Mouse (Mus musculus) kidney, adult 2 months (tissue): ENCODE measurements around the gene AI854703. TPM values are rescaled to one million over a fixed set of nuclear protein-coding genes. Genes with fewer than 3 reads are reported as not detected.

Experiments used
- DNase-seq: peaks from one replicate; pipeline ENCODE4 v3.0.0; 2021
- H3K27ac ChIP-seq: fragments of 200-500 bp; 2 replicates; pipeline ENCODE4 v1.5.1; 2012; ENCODE audit warnings: low read depth, low read length, control low read depth, inconsistent platforms; ENCODE audit not compliant: insufficient read depth
- H3K27me3 ChIP-seq: fragments of 200-500 bp; replicated peaks from 2 replicates; pipeline ENCODE4 v1.6.1; 2012; ENCODE audit warnings: mild to moderate bottlenecking, moderate library complexity, low read length, inconsistent platforms; ENCODE audit not compliant: control insufficient read depth, insufficient read depth
- H3K36me3 ChIP-seq: fragments of 200-500 bp; 2 replicates; pipeline ENCODE4 v1.6.1; 2012; ENCODE audit warnings: mild to moderate bottlenecking, moderate library complexity, low read length, inconsistent platforms; ENCODE audit not compliant: control insufficient read depth, insufficient read depth
- H3K4me1 ChIP-seq: fragments of 200-500 bp; 2 replicates; pipeline ENCODE4 v1.6.1; 2011; ENCODE audit warnings: low read length; ENCODE audit not compliant: control insufficient read depth, insufficient read depth
- H3K4me3 ChIP-seq: fragments of 200-500 bp; 2 replicates; pipeline ENCODE4 v1.5.1; 2011; ENCODE audit warnings: mild to moderate bottlenecking, low read depth, low read length, control low read depth; ENCODE audit not compliant: insufficient read depth
- CTCF ChIP-seq: fragments of 200-500 bp; conservative IDR thresholded peaks from 2 replicates; pipeline ENCODE4 v1.5.1; 2011; ENCODE audit warnings: low read depth, mild to moderate bottlenecking, control low read depth, low read length, moderate library complexity, mixed read lengths; ENCODE audit not compliant: insufficient read depth, insufficient read length
- POLR2A ChIP-seq: fragments of 200-500 bp; IDR thresholded peaks from one replicate; pipeline ENCODE4 v1.6.1; 2011; ENCODE audit warnings: low read depth, low read length, control low read depth
- WGBS: fragments of 180-500 bp; shearing (Covaris S2); methylation state at CpG from one replicate; pipeline ENCODE4 v1.1.7; 2018; 5-methylcytosine and 5-hydroxymethylcytosine counted together
- polyA plus RNA-seq: library from polyadenylated mRNA; depleted of rRNA; stranded (reverse); fragments of >200 nt; gene quantifications from 2 replicates; pipeline ENCODE4 v1.2.3, GENCODE M21; 2012

The AI854703 gene
- polyA plus RNA-seq, 1 experiment = 30.9 TPM

DNA sequence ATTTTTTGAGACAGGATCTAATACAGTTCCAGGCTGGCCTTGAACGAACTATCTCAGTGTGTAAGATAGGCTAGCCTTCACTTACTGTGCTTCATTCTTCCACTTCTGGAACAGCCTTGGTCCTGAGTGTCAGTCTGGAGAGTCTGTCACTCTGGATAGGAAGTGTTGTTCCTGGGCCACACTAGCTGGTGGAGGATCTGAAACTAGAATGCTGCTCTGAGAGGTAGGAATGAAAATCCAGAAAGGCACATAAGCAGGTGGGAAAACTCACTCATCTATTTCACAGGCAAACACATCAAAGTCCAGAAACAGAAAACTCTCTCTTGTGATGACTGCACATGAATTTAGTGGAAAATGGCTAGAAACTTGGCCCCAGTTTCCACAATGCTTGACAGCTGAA is 26.0 kb upstream of the AI854703 start:
- peak overlapping the region; percentile 89 for H3K27ac ChIP-seq
- TF ChIP-seq CTCF = no peak
- TF ChIP-seq POLR2A = no peak
- H3K4me3 ChIP-seq = no peak overlapping the region
- peaks cover 2% of the 10 kb centered on the region for H3K36me3 ChIP-seq
- peak; percentile 20 for DNase-seq
- WGBS = 88% methylated on average over 1 of the region's 1 CpGs
- peaks cover 11% of the 10 kb centered on the region; the same call in 1 of the 2 replicates for H3K4me1 ChIP-seq
- no peaks in the 10 kb centered on the region for H3K27me3 ChIP-seq

DNA sequence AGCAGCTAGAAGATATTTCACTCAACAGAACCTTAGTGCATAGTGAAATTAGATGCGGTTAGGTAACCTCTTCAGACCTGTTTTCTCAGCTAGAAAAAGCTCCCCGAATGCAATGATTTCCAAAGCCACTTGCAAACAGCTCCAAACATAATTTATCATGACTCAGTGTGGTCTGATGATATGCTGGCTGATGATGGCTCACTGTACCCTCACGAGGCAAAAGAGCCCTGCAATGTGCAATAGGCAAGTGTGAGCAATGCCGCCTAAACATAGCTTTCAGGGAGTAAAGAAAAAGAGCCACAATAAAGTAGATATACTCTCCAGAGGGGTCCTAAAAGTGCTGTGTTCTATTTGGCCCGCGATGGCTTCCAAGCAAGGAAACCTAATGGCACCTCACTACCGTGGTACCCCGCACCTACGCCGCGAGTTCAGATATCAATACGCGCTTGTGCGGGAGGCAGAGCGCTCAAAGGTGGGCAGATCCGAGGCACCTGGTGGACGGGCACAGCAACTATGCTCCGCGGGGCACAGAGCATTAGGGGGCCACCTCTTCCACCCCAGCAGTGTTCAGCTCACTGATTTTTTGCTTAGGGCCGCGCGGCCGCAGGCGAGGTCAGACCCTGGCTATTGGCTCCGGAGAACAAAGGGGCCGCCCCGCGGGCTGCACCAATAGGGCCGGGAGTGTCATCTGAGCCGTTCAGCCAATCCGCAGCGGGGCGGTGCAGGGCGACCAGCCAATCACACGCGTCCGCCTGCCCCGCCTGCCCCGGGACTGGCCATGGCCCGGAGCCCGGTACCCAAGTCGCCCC is 25.1 kb upstream of the AI854703 start, which contains the start of gene Zfp775:
Gene Zfp775 (plus strand): TSS at position 793 of the 809 bp plus-strand sequence.
- peak; percentile 99 for DNase-seq
- H3K27ac ChIP-seq = peak within 1 kb of the TSS; percentile 95

DNA sequence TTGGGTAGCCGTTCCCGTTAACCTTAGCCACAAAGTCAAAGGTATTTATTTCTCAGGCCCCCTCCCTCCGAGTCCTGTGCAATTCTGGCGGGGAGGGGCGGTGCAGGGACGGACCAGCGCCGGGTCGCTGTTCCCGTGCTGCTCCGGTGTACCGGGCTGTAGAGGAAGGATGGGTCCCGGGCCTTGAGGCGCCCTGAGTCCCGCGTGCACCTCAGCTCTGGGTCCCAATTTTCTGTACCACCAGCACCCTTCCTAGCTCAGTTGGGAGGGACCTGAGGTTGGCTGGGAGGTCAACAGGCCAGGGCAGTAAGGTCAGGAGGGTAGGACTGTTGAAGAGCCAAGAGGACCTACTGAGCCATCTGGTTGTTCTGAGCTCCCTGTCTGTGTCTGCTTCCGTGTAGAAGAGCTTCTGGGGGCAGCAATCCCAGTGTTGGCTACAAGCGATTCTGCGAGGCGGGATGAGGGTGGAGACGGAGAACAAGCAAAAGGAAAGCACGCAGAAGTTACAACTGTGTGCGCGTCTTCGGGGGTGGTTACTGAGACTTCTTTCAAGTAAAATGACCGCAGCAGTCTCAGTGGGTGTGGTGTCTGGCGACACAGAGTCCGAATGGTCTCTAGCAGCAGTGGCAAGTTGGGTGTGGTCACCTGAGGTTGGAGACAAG is 24.4 kb upstream of the AI854703 start:
- peaks cover 11% of the 10 kb centered on the region; the same call in 1 of the 2 replicates for H3K4me1 ChIP-seq
- under 1% methylated on average over 28 of the region's 28 CpGs for WGBS
- H3K27me3 ChIP-seq = no peaks in the 10 kb centered on the region
- peak overlapping the region; percentile 87 for H3K4me3 ChIP-seq
- DNase-seq = peak; percentile 64
- TF ChIP-seq POLR2A (no peak), CTCF (no peak)
- peaks cover 2% of the 10 kb centered on the region for H3K36me3 ChIP-seq
- H3K27ac ChIP-seq = peak overlapping the region; percentile 95

More for the DNA sequence above, 25.1 kb upstream of the AI854703 start, which contains the start of gene Zfp775:
- H3K4me1 ChIP-seq = peaks cover 11% of the 10 kb centered on the region; the same call in 1 of the 2 replicates
- peak within 1 kb of the TSS; percentile 87 for H3K4me3 ChIP-seq
- WGBS = 5% methylated on average over 42 of the region's 42 CpGs
- H3K36me3 ChIP-seq = peaks cover 2% of the 10 kb centered on the region
- H3K27me3 ChIP-seq = no peaks in the 10 kb centered on the region
- TF ChIP-seq POLR2A (peak; percentile 12), CTCF (no peak)

DNA sequence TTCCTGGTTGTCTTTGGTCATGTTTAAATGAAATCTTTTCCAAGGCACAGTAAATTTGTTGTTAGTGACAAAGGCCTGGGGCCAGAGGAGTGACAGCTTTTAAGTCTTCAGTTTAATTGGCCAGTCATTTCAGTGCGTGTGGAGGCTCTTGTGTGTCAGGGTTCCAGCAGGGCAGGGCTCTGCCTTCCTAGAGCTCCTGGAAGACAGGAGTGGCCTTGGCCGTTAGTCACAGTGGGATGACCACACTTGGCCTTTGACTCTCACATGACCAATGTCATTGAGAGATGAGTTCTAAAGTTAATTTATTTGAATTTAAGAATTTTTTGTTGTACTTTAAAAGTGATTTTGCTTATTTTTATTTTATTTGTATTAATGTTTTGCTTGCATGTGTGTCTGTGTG is 18.4 kb upstream of the AI854703 start:
- peak; percentile 53 for DNase-seq
- no peaks in the 10 kb centered on the region for H3K36me3 ChIP-seq
- no peak overlapping the region for H3K27ac ChIP-seq
- no peaks in the 10 kb centered on the region; the same call in 1 of the 2 replicates for H3K4me1 ChIP-seq
- no peak for TF ChIP-seq POLR2A
- no peak for TF ChIP-seq CTCF
- WGBS = 41% methylated on average over 2 of the region's 2 CpGs
- H3K27me3 ChIP-seq = no peaks in the 10 kb centered on the region
- H3K4me3 ChIP-seq = no peak overlapping the region

DNA sequence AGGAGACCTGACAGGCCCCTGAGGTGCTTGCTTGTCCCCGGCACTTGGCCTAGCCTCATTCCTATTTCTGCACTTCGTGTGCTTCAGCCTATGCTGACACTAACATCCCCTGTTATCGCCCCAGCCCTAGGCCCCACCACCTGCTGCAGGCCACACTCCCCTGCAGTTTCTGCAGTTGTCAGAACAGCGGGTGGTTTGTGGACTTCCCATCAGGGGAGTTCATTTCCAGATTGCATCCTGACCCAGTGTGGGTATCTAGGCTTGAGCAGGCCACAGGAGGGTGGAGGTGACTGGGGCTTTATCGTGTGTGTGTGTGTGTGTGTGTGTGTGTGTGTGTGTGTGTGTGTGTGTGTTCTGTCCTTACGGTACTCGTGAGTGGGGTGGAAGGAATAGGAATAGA is 17.1 kb upstream of the AI854703 start:
- DNase-seq = no peak
- TF ChIP-seq CTCF = no peak
- no peak for TF ChIP-seq POLR2A
- Histone ChIP-seq H3K36me3 (no peaks in the 10 kb centered on the region), H3K4me3 (no peak overlapping the region), H3K27ac (no peak overlapping the region), H3K4me1 (no peaks in the 10 kb centered on the region; the same call in 1 of the 2 replicates), H3K27me3 (no peaks in the 10 kb centered on the region)
- WGBS = 83% methylated on average over 7 of the region's 7 CpGs

DNA sequence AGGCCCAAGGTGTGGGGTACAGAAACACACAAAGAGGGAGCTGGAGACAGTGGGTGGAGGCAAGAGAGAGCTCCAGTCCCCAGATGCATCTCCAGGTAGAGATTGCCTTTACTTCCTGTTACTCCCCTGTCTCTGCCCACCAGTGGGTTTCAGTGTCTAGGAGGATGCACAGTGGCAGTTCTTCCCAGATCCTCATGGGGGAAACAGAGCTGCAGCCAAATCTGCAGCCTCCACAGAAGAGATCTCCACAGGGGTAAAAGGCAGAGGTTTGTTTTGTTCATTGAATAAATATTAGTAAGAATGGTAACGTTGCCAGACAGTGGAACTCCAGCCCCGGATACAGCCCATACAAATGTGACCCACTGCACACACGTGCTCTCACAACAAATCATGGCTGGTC is 15.9 kb upstream of the AI854703 start:
- 75% methylated on average over 3 of the region's 3 CpGs for WGBS
- no peak; the same call in 1 of the 2 replicates for TF ChIP-seq CTCF
- no peak for DNase-seq
- Histone ChIP-seq H3K36me3 (no peaks in the 10 kb centered on the region), H3K4me1 (no peaks in the 10 kb centered on the region), H3K4me3 (no peak overlapping the region), H3K27me3 (no peaks in the 10 kb centered on the region), H3K27ac (no peak overlapping the region)

DNA sequence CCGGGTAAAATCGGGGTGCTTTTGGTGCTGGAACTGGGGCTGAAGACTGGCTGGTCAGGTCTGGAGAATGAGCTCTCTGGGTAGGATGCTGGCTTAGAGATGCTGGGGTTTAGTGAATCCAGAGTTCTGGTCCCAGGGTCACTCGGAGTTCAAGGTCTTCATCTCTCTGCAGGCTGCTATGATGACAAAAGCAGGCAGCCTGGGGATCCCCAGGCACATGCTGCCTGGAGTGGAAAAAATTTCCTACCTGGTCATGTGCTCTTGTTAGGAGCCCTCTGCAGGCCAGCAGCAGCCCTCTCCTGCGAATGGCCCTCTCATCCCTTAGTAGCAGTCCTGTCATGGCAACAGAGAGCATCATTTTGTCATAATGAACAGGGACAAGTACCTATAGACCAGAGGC is 13.1 kb upstream of the AI854703 start:
- H3K4me3 ChIP-seq = no peak overlapping the region
- no peak overlapping the region for H3K27ac ChIP-seq
- H3K27me3 ChIP-seq = no peaks in the 10 kb centered on the region
- no peak for TF ChIP-seq CTCF
- TF ChIP-seq POLR2A = no peak
- WGBS = 90% methylated on average over 4 of the region's 4 CpGs
- H3K36me3 ChIP-seq = no peaks in the 10 kb centered on the region
- DNase-seq = no peak
- H3K4me1 ChIP-seq = no peaks in the 10 kb centered on the region
